Mouse (Mus musculus) ES-Bruce4 (cell line): ENCODE results near the gene Prkch. TPM values are rescaled to one million over a fixed set of nuclear protein-coding genes. Genes with fewer than 3 reads are reported as not detected.

Source experiments
- H3K27ac ChIP-seq: 2 replicates; pipeline ENCODE4 v1.5.1; 2012; ENCODE audit warnings: low read length, inconsistent platforms; ENCODE audit not compliant: insufficient read depth
- H3K27me3 ChIP-seq: 2 replicates; pipeline ENCODE4 v1.6.1; 2012; ENCODE audit warnings: mild to moderate bottlenecking, low read length, inconsistent platforms; ENCODE audit not compliant: control insufficient read depth, poor library complexity, insufficient read depth, severe bottlenecking
- H3K36me3 ChIP-seq: 2 replicates; pipeline ENCODE4 v1.6.1; 2012; ENCODE audit warnings: inconsistent platforms, mild to moderate bottlenecking, low read length, moderate library complexity; ENCODE audit not compliant: control insufficient read depth, poor library complexity, insufficient read depth, severe bottlenecking
- H3K4me1 ChIP-seq: one replicate; pipeline ENCODE4 v1.8.1; 2011; ENCODE audit warnings: low read length; ENCODE audit not compliant: control insufficient read depth, insufficient read depth
- H3K4me3 ChIP-seq: 2 replicates; pipeline ENCODE4 v1.5.1; 2011; ENCODE audit warnings: low read depth, mild to moderate bottlenecking, low read length
- H3K9ac ChIP-seq: 2 replicates; pipeline ENCODE4 v1.6.1; 2012; ENCODE audit warnings: low read depth, mild to moderate bottlenecking, inconsistent platforms; ENCODE audit not compliant: poor library complexity, severe bottlenecking
- H3K9me3 ChIP-seq: replicated peaks from 2 replicates; pipeline ENCODE4 v1.6.1; 2012; ENCODE audit warnings: mild to moderate bottlenecking, low read length, inconsistent platforms; ENCODE audit not compliant: control insufficient read depth, poor library complexity, insufficient read depth, severe bottlenecking
- CTCF ChIP-seq: IDR thresholded peaks from one replicate; pipeline ENCODE4 v1.8.1; 2011; ENCODE audit warnings: low read depth, low read length
- EP300 ChIP-seq: IDR thresholded peaks from 2 replicates; pipeline ENCODE4 v1.6.1; 2011; ENCODE audit warnings: low read depth, low read length; ENCODE audit not compliant: insufficient read depth
- POLR2A ChIP-seq: IDR thresholded peaks from one replicate; pipeline ENCODE4 v1.8.1; 2011; ENCODE audit warnings: low read length; ENCODE audit not compliant: insufficient read depth
- polyA plus RNA-seq: library from polyadenylated mRNA; stranded (reverse); fragments of >200 nt; gene quantifications from 2 replicates; pipeline ENCODE4 v1.2.4, GENCODE M21; 2011; ENCODE audit warnings: low read depth; ENCODE audit not compliant: missing spikeins, insufficient read depth, insufficient read length

The Prkch gene
- polyA plus RNA-seq, 1 experiment = 1.8 TPM

DNA sequence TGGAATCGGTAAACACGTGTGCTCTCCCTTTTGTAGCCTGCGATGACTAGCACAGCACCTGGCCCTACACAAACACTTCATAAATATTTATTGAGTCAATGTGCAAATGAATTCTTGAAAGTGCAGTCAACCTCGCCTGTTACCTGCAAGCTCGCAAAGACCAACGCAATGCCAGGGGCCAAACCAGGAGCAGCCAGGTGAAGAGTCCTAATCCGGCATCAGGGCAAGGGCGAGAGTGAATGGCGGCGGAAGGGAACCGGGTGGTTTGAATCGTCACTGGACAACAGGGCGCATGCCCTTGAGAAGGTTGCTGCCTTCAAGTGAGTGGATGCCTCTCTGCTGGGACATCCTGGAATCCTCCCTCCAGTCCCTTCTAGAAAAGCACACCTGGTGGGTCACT, 208.6 kb downstream of the Prkch start:
- Histone ChIP-seq H3K9ac (no peak overlapping the region), H3K9me3 (peaks cover 4% of the 10 kb centered on the region; the same call in 1 of the 2 replicates), H3K27ac (no peak overlapping the region), H3K27me3 (no peaks in the 10 kb centered on the region), H3K36me3 (no peaks in the 10 kb centered on the region), H3K4me3 (0 out of 2 replicates have a peak overlapping the region, but pooled peaks have one; percentile 0), H3K4me1 (no peaks in the 10 kb centered on the region)
- TF ChIP-seq EP300 (no peak), CTCF (no peak), POLR2A (no peak)

GRCm38 (mm10) chr12:73793744-73794143, 209.1 kb downstream of the Prkch start:
- Histone ChIP-seq H3K27me3 (no peaks in the 10 kb centered on the region), H3K27ac (no peak overlapping the region), H3K4me1 (no peaks in the 10 kb centered on the region), H3K36me3 (no peaks in the 10 kb centered on the region), H3K9me3 (peaks cover 4% of the 10 kb centered on the region), H3K9ac (no peak overlapping the region), H3K4me3 (no peak overlapping the region)
- TF ChIP-seq EP300 (no peak), POLR2A (no peak), CTCF (no peak)

DNA sequence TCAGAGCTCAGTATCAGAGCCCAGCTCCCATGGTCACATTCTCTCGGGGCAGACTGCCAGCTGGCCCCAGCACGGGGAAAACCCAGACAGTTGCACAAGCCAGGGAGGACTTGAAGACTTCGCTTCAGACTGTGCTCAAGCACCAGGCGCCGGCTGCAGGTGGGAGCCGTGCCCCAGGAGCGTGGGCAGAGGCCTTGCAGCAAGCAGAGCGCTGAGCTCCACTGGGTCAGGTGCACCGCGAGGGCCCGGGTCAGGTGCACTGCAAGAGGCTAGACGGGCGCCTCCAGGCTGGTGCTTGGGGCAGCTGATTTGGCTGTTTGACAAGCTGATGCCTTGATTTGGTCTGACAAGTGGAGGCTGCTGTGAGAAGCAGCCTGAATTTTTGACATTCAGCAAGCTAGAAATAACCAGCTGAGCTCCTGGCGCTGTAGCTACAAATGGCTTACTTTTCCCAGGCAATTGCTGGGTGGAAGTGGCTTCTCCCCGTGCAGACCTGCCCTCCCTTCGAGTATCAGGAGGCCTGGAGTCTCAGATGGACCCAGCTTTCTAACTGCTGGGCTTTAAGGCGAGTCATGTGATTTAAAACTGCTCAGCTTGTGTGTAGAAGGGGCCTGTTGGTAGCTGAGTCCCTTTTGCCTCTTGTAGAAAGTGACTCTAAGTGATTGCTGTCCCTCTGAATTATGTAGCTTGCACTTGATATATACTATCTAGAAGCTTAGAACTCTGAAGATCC, 209.7 kb downstream of the Prkch start:
- Histone ChIP-seq H3K36me3 (no peaks in the 10 kb centered on the region), H3K27me3 (no peaks in the 10 kb centered on the region), H3K9me3 (peaks cover 4% of the 10 kb centered on the region), H3K4me1 (no peaks in the 10 kb centered on the region), H3K27ac (no peak overlapping the region), H3K9ac (no peak overlapping the region), H3K4me3 (no peak overlapping the region)
- no peak for TF ChIP-seq POLR2A

DNA sequence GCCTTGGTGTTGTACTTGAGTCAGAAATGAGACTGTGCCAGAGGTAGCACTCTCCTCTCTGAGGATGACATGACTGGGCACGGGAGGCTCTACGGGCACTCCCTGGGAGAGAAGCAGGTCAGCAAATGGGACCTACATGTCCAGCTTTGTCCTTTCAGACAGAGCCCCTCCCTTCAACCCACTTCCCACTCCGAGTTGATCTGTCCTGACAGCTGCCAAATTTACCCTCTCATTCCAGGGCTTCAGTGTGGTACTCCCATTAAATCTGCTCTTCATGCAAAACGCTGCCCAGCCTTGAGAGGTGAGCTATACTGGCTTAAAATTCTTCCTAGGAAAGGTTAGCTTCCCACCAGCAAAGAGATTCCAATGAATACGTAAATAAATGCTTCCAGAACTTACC, 215.1 kb downstream of the Prkch start:
- TF ChIP-seq CTCF = no peak
- TF ChIP-seq EP300 = no peak
- no peak for TF ChIP-seq POLR2A
- Histone ChIP-seq H3K27me3 (no peaks in the 10 kb centered on the region), H3K27ac (no peak overlapping the region), H3K36me3 (no peaks in the 10 kb centered on the region), H3K9ac (no peak overlapping the region), H3K9me3 (peaks cover 4% of the 10 kb centered on the region), H3K4me3 (no peak overlapping the region), H3K4me1 (no peaks in the 10 kb centered on the region)

DNA sequence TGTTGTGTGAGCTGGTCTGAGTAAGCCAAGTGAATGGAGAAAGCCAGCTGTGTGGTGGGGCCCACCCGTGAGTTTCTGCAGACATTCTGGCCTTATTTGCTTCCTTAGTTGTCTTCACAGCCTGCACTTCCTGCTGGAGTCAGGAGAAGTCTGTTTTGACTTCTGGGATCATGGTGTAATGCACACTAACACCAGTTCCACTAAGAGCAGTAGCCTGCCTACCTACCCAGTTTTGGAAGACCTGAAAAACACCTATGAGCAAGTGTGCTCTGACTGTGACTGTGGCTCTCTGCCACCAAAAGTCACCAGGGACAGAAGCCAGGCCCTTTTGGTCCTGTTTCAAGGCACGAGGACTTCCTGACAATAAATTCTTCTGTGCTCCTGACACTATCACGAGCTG, 216.3 kb downstream of the Prkch start:
- peaks cover 4% of the 10 kb centered on the region for H3K9me3 ChIP-seq
- no peaks in the 10 kb centered on the region for H3K27me3 ChIP-seq
- no peak overlapping the region for H3K4me3 ChIP-seq
- H3K27ac ChIP-seq = no peak overlapping the region
- H3K4me1 ChIP-seq = no peaks in the 10 kb centered on the region
- no peaks in the 10 kb centered on the region for H3K36me3 ChIP-seq
- no peak overlapping the region for H3K9ac ChIP-seq
- TF ChIP-seq CTCF (no peak), EP300 (no peak), POLR2A (no peak)

DNA sequence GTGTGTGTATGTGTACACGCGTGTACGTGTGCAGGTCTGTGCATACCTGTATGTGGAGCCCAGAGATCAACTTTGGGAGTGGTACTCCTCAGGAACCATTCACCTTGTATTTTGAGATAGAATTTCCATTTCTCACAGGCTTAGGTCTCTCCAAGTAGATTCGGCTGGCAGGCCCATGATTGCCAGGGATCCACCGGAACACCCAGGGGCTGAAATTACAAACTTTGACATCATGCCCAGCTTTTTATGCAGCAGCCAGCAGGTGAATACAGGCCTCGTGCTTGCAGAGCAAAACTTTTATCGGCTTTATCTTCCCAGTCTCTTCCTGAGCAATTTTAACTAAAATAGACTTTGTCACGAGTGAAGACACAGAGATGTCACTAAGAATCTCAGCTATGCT, 217.2 kb downstream of the Prkch start:
- H3K4me1 ChIP-seq = no peaks in the 10 kb centered on the region
- H3K27me3 ChIP-seq = no peaks in the 10 kb centered on the region
- H3K36me3 ChIP-seq = no peaks in the 10 kb centered on the region
- H3K4me3 ChIP-seq = no peak overlapping the region
- TF ChIP-seq EP300 = no peak
- no peak for TF ChIP-seq CTCF
- no peak for TF ChIP-seq POLR2A
- H3K9ac ChIP-seq = no peak overlapping the region
- peaks cover 4% of the 10 kb centered on the region for H3K9me3 ChIP-seq
- no peak overlapping the region for H3K27ac ChIP-seq
